Mouse (Mus musculus) MEL (cell line): ENCODE data around the gene Zmynd10.

ENCODE experiments used
- CHD1 ChIP-seq: IDR thresholded peaks from 2 replicates; pipeline ENCODE4 v1.6.1; 2012; ENCODE audit warnings: low read depth, mild to moderate bottlenecking, inconsistent platforms, low read length, improper control_type of control experiment
- CTCF ChIP-seq, 3 experiments: IDR thresholded peaks in 2 of 3; conservative IDR thresholded peaks in 1 of 3; 2 replicates each; pipeline ENCODE4 v1.5.1; 2011 to 2012; ENCODE audit warnings: low read length in 3 of 3, low read depth in 2 of 3, mild to moderate bottlenecking in 2 of 3, improper control_type of control experiment in 1 of 3, inconsistent platforms in 1 of 3, mixed read lengths in 1 of 3, moderate library complexity in 1 of 3; ENCODE audit not compliant: control insufficient read depth in 1 of 3, insufficient read depth in 1 of 3, poor library complexity in 1 of 3, severe bottlenecking in 1 of 3
- E2F4 ChIP-seq: IDR thresholded peaks from 2 replicates; pipeline ENCODE4 v1.6.1; 2011; ENCODE audit warnings: low read depth, low read length, improper control_type of control experiment, borderline replicate concordance
- ELF1 ChIP-seq: IDR thresholded peaks from 2 replicates; pipeline ENCODE4 v1.6.1; 2014; ENCODE audit warnings: low read depth, mild to moderate bottlenecking, inconsistent platforms, low read length, improper control_type of control experiment, moderate library complexity
- EP300 ChIP-seq, 2 experiments: IDR thresholded peaks; 2 replicates each; pipeline ENCODE4 v1.6.1; 2011; ENCODE audit warnings: improper control_type of control experiment in 2 of 2, low read length in 2 of 2, low read depth in 1 of 2, mild to moderate bottlenecking in 1 of 2
- GABPA ChIP-seq: IDR thresholded peaks from 2 replicates; pipeline ENCODE4 v1.6.1; 2012; ENCODE audit warnings: low read depth, mild to moderate bottlenecking, inconsistent platforms, low read length, improper control_type of control experiment, moderate library complexity
- GATA1 ChIP-seq: IDR thresholded peaks from 2 replicates; pipeline ENCODE4 v1.6.1; 2011; ENCODE audit warnings: low read depth, low read length, improper control_type of control experiment
- HCFC1 ChIP-seq: IDR thresholded peaks from 2 replicates; pipeline ENCODE4 v1.6.1; 2012; ENCODE audit warnings: low read depth, mild to moderate bottlenecking, inconsistent platforms, low read length, improper control_type of control experiment, moderate library complexity
- JUND ChIP-seq: IDR thresholded peaks from 2 replicates; pipeline ENCODE4 v1.6.1; 2011; ENCODE audit warnings: low read depth, mild to moderate bottlenecking, improper control_type of control experiment, low read length
- KAT2A ChIP-seq: conservative IDR thresholded peaks from 2 replicates; pipeline ENCODE4 v1.6.1; 2012; ENCODE audit warnings: low read depth, low read length, improper control_type of control experiment, inconsistent platforms
- POLR2A ChIP-seq, 2 experiments: IDR thresholded peaks; 2 replicates each; pipeline ENCODE4 v1.6.1; 2011 to 2012; ENCODE audit warnings: low read length in 2 of 2, mild to moderate bottlenecking in 2 of 2, control low read depth in 1 of 2, improper control_type of control experiment in 1 of 2, low read depth in 1 of 2, moderate library complexity in 1 of 2; ENCODE audit not compliant: control insufficient read depth in 1 of 2, insufficient read depth in 1 of 2, poor library complexity in 1 of 2
- POLR2AphosphoS2 ChIP-seq: IDR thresholded peaks from 2 replicates; pipeline ENCODE4 v1.6.1; 2011; ENCODE audit warnings: low read length, improper control_type of control experiment
- SIN3A ChIP-seq: IDR thresholded peaks from 2 replicates; pipeline ENCODE4 v1.6.1; 2012; ENCODE audit warnings: low read length, improper control_type of control experiment, inconsistent platforms
- USF1 ChIP-seq: IDR thresholded peaks from 2 replicates; pipeline ENCODE4 v1.6.1; 2014; ENCODE audit warnings: low read depth, mild to moderate bottlenecking, inconsistent platforms, low read length, improper control_type of control experiment, moderate library complexity

GRCm38 (mm10) chr9:107541005-107541404 is 6.1 kb upstream of the Zmynd10 start:
- TF ChIP-seq POLR2A (IDR thresholded peaks at IDR 0.05; ENCODE audit: control insufficient read depth in 1 of 2, insufficient read depth in 1 of 2, low read depth in 1 of 2, low read length in 2 of 2, poor library complexity in 1 of 2) (no peak), CTCF (IDR thresholded peaks at IDR 0.05 in 2 of 3, conservative IDR thresholded peaks at IDR 0.05 in 1 of 3; ENCODE audit: control insufficient read depth in 1 of 3, insufficient read depth in 1 of 3, low read depth in 2 of 3, low read length in 3 of 3, poor library complexity in 1 of 3, severe bottlenecking in 1 of 3) (no peak), SIN3A (no peak), CHD1 (no peak), E2F4 (no peak), GATA1 (no peak), POLR2AphosphoS2 (no peak), USF1 (no peak), JUND (no peak), HCFC1 (no peak), ELF1 (no peak), KAT2A (no peak), EP300 (IDR thresholded peaks at IDR 0.05; ENCODE audit: low read depth in 1 of 2, low read length in 2 of 2) (no peak), GABPA (no peak)
